Mouse (Mus musculus) kidney, adult 2 months (tissue): ENCODE measurements around the gene Ano4. TPM values are rescaled to one million over a fixed set of nuclear protein-coding genes. Genes with fewer than 3 reads are reported as not detected.
A peak's percentile ranks its signal among the peaks of the same experiment; 100 is the strongest.

Source experiments
- DNase-seq: peaks from one replicate; pipeline ENCODE4 v3.0.0; 2021
- H3K27ac ChIP-seq: fragments of 200-500 bp; 2 replicates; pipeline ENCODE4 v1.5.1; 2012; ENCODE audit warnings: low read depth, low read length, control low read depth, inconsistent platforms; ENCODE audit not compliant: insufficient read depth
- H3K27me3 ChIP-seq: fragments of 200-500 bp; replicated peaks from 2 replicates; pipeline ENCODE4 v1.6.1; 2012; ENCODE audit warnings: mild to moderate bottlenecking, moderate library complexity, low read length, inconsistent platforms; ENCODE audit not compliant: control insufficient read depth, insufficient read depth
- H3K36me3 ChIP-seq: fragments of 200-500 bp; 2 replicates; pipeline ENCODE4 v1.6.1; 2012; ENCODE audit warnings: mild to moderate bottlenecking, moderate library complexity, low read length, inconsistent platforms; ENCODE audit not compliant: control insufficient read depth, insufficient read depth
- H3K4me1 ChIP-seq: fragments of 200-500 bp; 2 replicates; pipeline ENCODE4 v1.6.1; 2011; ENCODE audit warnings: low read length; ENCODE audit not compliant: control insufficient read depth, insufficient read depth
- H3K4me3 ChIP-seq: fragments of 200-500 bp; 2 replicates; pipeline ENCODE4 v1.5.1; 2011; ENCODE audit warnings: mild to moderate bottlenecking, low read depth, low read length, control low read depth; ENCODE audit not compliant: insufficient read depth
- CTCF ChIP-seq: fragments of 200-500 bp; conservative IDR thresholded peaks from 2 replicates; pipeline ENCODE4 v1.5.1; 2011; ENCODE audit warnings: low read depth, mild to moderate bottlenecking, control low read depth, low read length, moderate library complexity, mixed read lengths; ENCODE audit not compliant: insufficient read depth, insufficient read length
- POLR2A ChIP-seq: fragments of 200-500 bp; IDR thresholded peaks from one replicate; pipeline ENCODE4 v1.6.1; 2011; ENCODE audit warnings: low read depth, low read length, control low read depth
- WGBS: fragments of 180-500 bp; shearing (Covaris S2); methylation state at CpG from one replicate; pipeline ENCODE4 v1.1.7; 2018; 5-methylcytosine and 5-hydroxymethylcytosine counted together
- polyA plus RNA-seq: library from polyadenylated mRNA; depleted of rRNA; stranded (reverse); fragments of >200 nt; gene quantifications from 2 replicates; pipeline ENCODE4 v1.2.3, GENCODE M21; 2012

The Ano4 gene
- polyA plus RNA-seq, 1 experiment: 0.69 TPM

- Histone ChIP-seq H3K27ac (no peak overlapping the region), H3K36me3 (no peaks in the 10 kb centered on the region), H3K4me3 (no peak overlapping the region), H3K4me1 (no peaks in the 10 kb centered on the region), H3K27me3 (no peaks in the 10 kb centered on the region)
- DNase-seq: peak; percentile 14
- WGBS: 90% methylated on average over 1 of the region's 1 CpGs
- TF ChIP-seq CTCF: no peak
- no peak for TF ChIP-seq POLR2A
These were observed 14.3 kb downstream of the Ano4 start for GRCm38 (mm10) chr10:89330261-89330660.

- WGBS: 82% methylated on average over 8 of the region's 8 CpGs
- DNase-seq: no peak
- H3K27ac ChIP-seq: no peak overlapping the region
- H3K36me3 ChIP-seq: no peaks in the 10 kb centered on the region
- H3K27me3 ChIP-seq: no peaks in the 10 kb centered on the region
- no peak overlapping the region for H3K4me3 ChIP-seq
- no peaks in the 10 kb centered on the region for H3K4me1 ChIP-seq
- TF ChIP-seq POLR2A (no peak), CTCF (no peak)
These were observed 14.8 kb downstream of the Ano4 start for GRCm38 (mm10) chr10:89329806-89330205.

GRCm38 (mm10) chr10:89328876-89329275, 15.7 kb downstream of the Ano4 start:
- Histone ChIP-seq H3K27ac (no peak overlapping the region), H3K27me3 (no peaks in the 10 kb centered on the region), H3K4me1 (no peaks in the 10 kb centered on the region), H3K4me3 (no peak overlapping the region), H3K36me3 (no peaks in the 10 kb centered on the region)
- WGBS: 82% methylated on average over 8 of the region's 8 CpGs
- TF ChIP-seq CTCF: no peak
- TF ChIP-seq POLR2A: no peak
- DNase-seq: no peak

- 27% methylated on average over 15 of the region's 15 CpGs for WGBS
- DNase-seq: peak; percentile 67
- Histone ChIP-seq H3K36me3 (no peaks in the 10 kb centered on the region), H3K4me3 (no peak overlapping the region), H3K27me3 (no peaks in the 10 kb centered on the region), H3K27ac (no peak overlapping the region), H3K4me1 (no peaks in the 10 kb centered on the region)
- TF ChIP-seq POLR2A (no peak), CTCF (peak; percentile 86)
These were observed 17.5 kb downstream of the Ano4 start for GRCm38 (mm10) chr10:89327004-89327511.

- TF ChIP-seq POLR2A (no peak), CTCF (no peak)
- 88% methylated on average over 5 of the region's 5 CpGs for WGBS
- Histone ChIP-seq H3K4me1 (no peaks in the 10 kb centered on the region), H3K27me3 (no peaks in the 10 kb centered on the region), H3K27ac (no peak overlapping the region), H3K36me3 (no peaks in the 10 kb centered on the region), H3K4me3 (no peak overlapping the region)
- DNase-seq: no peak
These were observed 18.2 kb downstream of the Ano4 start for GRCm38 (mm10) chr10:89326383-89326782.

- H3K4me3 ChIP-seq: no peak overlapping the region
- DNase-seq: no peak
- no peak overlapping the region for H3K27ac ChIP-seq
- H3K4me1 ChIP-seq: no peaks in the 10 kb centered on the region
- TF ChIP-seq CTCF: no peak
- TF ChIP-seq POLR2A: no peak
- H3K27me3 ChIP-seq: no peaks in the 10 kb centered on the region
- H3K36me3 ChIP-seq: no peaks in the 10 kb centered on the region
These were observed 37.0 kb downstream of the Ano4 start for GRCm38 (mm10) chr10:89307566-89307965.

- WGBS: 69% methylated on average over 2 of the region's 2 CpGs
- no peak overlapping the region for H3K4me3 ChIP-seq
- H3K27me3 ChIP-seq: no peaks in the 10 kb centered on the region
- TF ChIP-seq POLR2A: no peak
- no peak for TF ChIP-seq CTCF
- no peaks in the 10 kb centered on the region for H3K36me3 ChIP-seq
- H3K4me1 ChIP-seq: no peaks in the 10 kb centered on the region
- no peak for DNase-seq
- no peak overlapping the region for H3K27ac ChIP-seq
These were observed 44.2 kb downstream of the Ano4 start for GRCm38 (mm10) chr10:89300346-89300745.
